In genomic region chr17:81481843-81482490, GRCm38 (mm10) we compare ENCODE assay signal across 9 mouse cellular contexts. TPM values are rescaled to one million over a fixed set of nuclear protein-coding genes. Genes with fewer than 3 reads are reported as not detected.
A peak's percentile ranks its signal among the peaks of the same experiment; 100 is the strongest.
DNase-seq lines count a peak whose midpoint lies in the region; ATAC-seq lines count a peak whose summit lies in the region.
"Had no signal": no experiment of that assay in that cellular context is flagged by ENCODE, and none has a peak within 500 bp of the region (broad histone marks: within the 10 kb centered on the region; RNA-seq: fewer than 3 reads in every experiment).

No protein-coding gene starts in this region.

- WGBS in hindbrain, embryonic 10.5 days = 63% methylated on average over 11 of the region's 11 CpGs
- 63% methylated on average over 11 of the region's 11 CpGs for WGBS in hindbrain, embryonic 12.5 days
- WGBS in heart, embryonic 10.5 days = 46% methylated on average over 11 of the region's 11 CpGs
- 49% methylated on average over 11 of the region's 11 CpGs for WGBS in midbrain, embryonic 14.5 days

- H3K27me3 ChIP-seq in hindbrain, embryonic 10.5 days (ENCODE audit: insufficient read depth, poor library complexity, severe bottlenecking) = no peaks in the 10 kb centered on the region
- no peaks in the 10 kb centered on the region for H3K27me3 ChIP-seq in hindbrain, embryonic 12.5 days
- H3K27me3 ChIP-seq in heart, embryonic 10.5 days (ENCODE audit: insufficient read depth, poor library complexity, severe bottlenecking) = no peaks in the 10 kb centered on the region
- H3K27me3 ChIP-seq in midbrain, embryonic 14.5 days (ENCODE audit: control insufficient read depth, insufficient read depth, low read length) = no peaks in the 10 kb centered on the region

- no peak overlapping the region for H3K4me2 ChIP-seq in hindbrain, embryonic 12.5 days (replicated peaks)
- no peak overlapping the region for H3K4me2 ChIP-seq in midbrain, embryonic 14.5 days (ENCODE audit: low read length)

- H3K9me3 ChIP-seq in hindbrain, embryonic 10.5 days = no peaks in the 10 kb centered on the region
- H3K9me3 ChIP-seq in hindbrain, embryonic 12.5 days (replicated peaks) = no peaks in the 10 kb centered on the region
- no peaks in the 10 kb centered on the region for H3K9me3 ChIP-seq in heart, embryonic 10.5 days
- no peaks in the 10 kb centered on the region for H3K9me3 ChIP-seq in midbrain, embryonic 14.5 days (ENCODE audit: control insufficient read depth, low read length)

- H3K9ac ChIP-seq in hindbrain, embryonic 12.5 days = no peak overlapping the region
- no peak overlapping the region for H3K9ac ChIP-seq in midbrain, embryonic 14.5 days (replicated peaks; ENCODE audit: low read length)

- H3K4me3 ChIP-seq in hindbrain, embryonic 10.5 days = no peak overlapping the region
- no peak overlapping the region for H3K4me3 ChIP-seq in hindbrain, embryonic 12.5 days
- H3K4me3 ChIP-seq in heart, embryonic 10.5 days = peak overlapping the region; percentile 22; the same call in 1 of the 2 replicates
- H3K4me3 ChIP-seq in midbrain, embryonic 14.5 days (replicated peaks; ENCODE audit: low read depth, low read length) = no peak overlapping the region

- H3K4me1 ChIP-seq in hindbrain, embryonic 10.5 days (replicated peaks) = peaks cover 18% of the 10 kb centered on the region
- H3K4me1 ChIP-seq in hindbrain, embryonic 12.5 days = peaks cover 16% of the 10 kb centered on the region
- H3K4me1 ChIP-seq in heart, embryonic 10.5 days = peaks cover 19% of the 10 kb centered on the region
- peaks cover 14% of the 10 kb centered on the region for H3K4me1 ChIP-seq in midbrain, embryonic 14.5 days (ENCODE audit: control insufficient read depth, insufficient read depth, low read length)

- no peak for ATAC-seq in hindbrain, embryonic 12.5 days (ENCODE audit: low FRiP score)
- ATAC-seq in midbrain, embryonic 14.5 days (ENCODE audit: low FRiP score, low TSS enrichment) = no peak
- no peak for ATAC-seq in activated CD4-positive, CD25-positive, alpha-beta regulatory T cell, adult 4 months

- peak; percentile 17 for DNase-seq in hindbrain, embryonic 10.5 days (ENCODE audit: low spot score)
- DNase-seq in cerebellum, postnatal 25 days = peak; percentile 74 to 80
- peak; percentile 78 for DNase-seq in heart, embryonic 10.5 days (ENCODE audit: low spot score)
- DNase-seq in midbrain, embryonic 14.5 days = peak; percentile 41
- DNase-seq in right cerebral cortex, adult 18-20 months = no peak
- no peak for DNase-seq in natural killer cell, adult 2 months (ENCODE audit: low spot score in 2 of 2)

- no peaks in the 10 kb centered on the region for H3K36me3 ChIP-seq in hindbrain, embryonic 10.5 days
- H3K36me3 ChIP-seq in hindbrain, embryonic 12.5 days = no peaks in the 10 kb centered on the region
- no peaks in the 10 kb centered on the region for H3K36me3 ChIP-seq in heart, embryonic 10.5 days
- H3K36me3 ChIP-seq in midbrain, embryonic 14.5 days (ENCODE audit: control insufficient read depth, insufficient read depth, low read length) = no peaks in the 10 kb centered on the region

- peak overlapping the region; percentile 3; the same call in 1 of the 2 replicates for H3K27ac ChIP-seq in hindbrain, embryonic 10.5 days
- no peak overlapping the region for H3K27ac ChIP-seq in hindbrain, embryonic 12.5 days
- H3K27ac ChIP-seq in heart, embryonic 10.5 days = peak overlapping the region; percentile 42
- no peak overlapping the region; the same call in 1 of the 2 replicates for H3K27ac ChIP-seq in midbrain, embryonic 14.5 days (replicated peaks; ENCODE audit: low read depth, low read length)

RNA-seq across cellular contexts. Expression of gene Gm11096, which starts 40.4 kb away (rescaled TPM):
- not detected in 2 replicates for polyA plus RNA-seq in hindbrain, embryonic 10.5 days (2016; fragmentation: Nextera tagmentation; extraction: Ambion mirVana)
- polyA plus RNA-seq in hindbrain, embryonic 12.5 days (2016; fragmentation: Nextera tagmentation; extraction: Ambion mirVana) = not detected in 2 replicates
- polyA plus RNA-seq in heart, embryonic 10.5 days (2016; fragmentation: Nextera tagmentation; extraction: Ambion mirVana) = not detected in 2 replicates
- polyA plus RNA-seq in midbrain, embryonic 14.5 days (2014; fragmentation: Nextera tagmentation; extraction: Ambion mirVana) = not detected in 2 replicates
- not detected for polyA plus RNA-seq in activated CD4-positive, CD25-positive, alpha-beta regulatory T cell, adult 4 months (2017; shearing (Covaris generic))
- polyA plus RNA-seq: lung, embryonic 16.5 days had no signal

Comparison
In these comparisons a context has a peak if more than half of its experiments do, and no peak if none do; other contexts are left out.
1. H3K27ac ChIP-seq: peak in hindbrain, embryonic 10.5 days (single experiment) and heart, embryonic 10.5 days (single experiment); none in hindbrain, embryonic 12.5 days (single experiment) and midbrain, embryonic 14.5 days (single experiment).
2. DNase-seq: peak in hindbrain, embryonic 10.5 days (single experiment), cerebellum, postnatal 25 days (2 of 2), heart, embryonic 10.5 days (single experiment) and midbrain, embryonic 14.5 days (single experiment); none in right cerebral cortex, adult 18-20 months (single experiment) and natural killer cell, adult 2 months (0 of 2).